Mouse (Mus musculus) embryonic facial prominence, embryonic 13.5 days (tissue): Measurements from ENCODE around the gene Dapk1. TPM values are rescaled to one million over a fixed set of nuclear protein-coding genes. Genes with fewer than 3 reads are reported as not detected.

ENCODE experiments used
- ATAC-seq: fragments of 200-750 bp; cut with Nextera tagmentation; 2 replicates; pipeline ENCODE4 v1.8.0; 2017; ENCODE audit warnings: low read depth; ENCODE audit not compliant: insufficient number of reproducible peaks, insufficient read depth, low FRiP score, low TSS enrichment
- H3K27ac ChIP-seq: fragments of 300-500 bp; sonication (generic); 2 replicates; pipeline ENCODE4 v1.5.1; 2015; ENCODE audit warnings: moderate library complexity, mild to moderate bottlenecking, inconsistent platforms
- H3K27me3 ChIP-seq: fragments of 300-500 bp; sonication (generic); 2 replicates; pipeline ENCODE4 v1.6.1; 2015; ENCODE audit warnings: mild to moderate bottlenecking, inconsistent platforms
- H3K36me3 ChIP-seq: fragments of 300-500 bp; sonication (generic); 2 replicates; pipeline ENCODE4 v1.6.1; 2015; ENCODE audit warnings: mild to moderate bottlenecking, inconsistent platforms
- H3K4me1 ChIP-seq: fragments of 300-500 bp; sonication (generic); 2 replicates; pipeline ENCODE4 v1.6.1; 2015; ENCODE audit warnings: inconsistent platforms
- H3K4me2 ChIP-seq: fragments of 300-500 bp; sonication (generic); 2 replicates; pipeline ENCODE4 v1.6.1; 2015; ENCODE audit warnings: moderate library complexity, mild to moderate bottlenecking, inconsistent platforms
- H3K4me3 ChIP-seq: fragments of 300-500 bp; sonication (generic); 2 replicates; pipeline ENCODE4 v1.5.1; 2015; ENCODE audit warnings: mild to moderate bottlenecking, inconsistent platforms
- H3K9ac ChIP-seq: fragments of 300-500 bp; sonication (generic); 2 replicates; pipeline ENCODE4 v1.6.1; 2015; ENCODE audit warnings: mild to moderate bottlenecking, inconsistent platforms
- H3K9me3 ChIP-seq: fragments of 300-500 bp; sonication (generic); 2 replicates; pipeline ENCODE4 v1.6.1; 2016; ENCODE audit warnings: inconsistent platforms
- WGBS: fragments of 180-500 bp; shearing (Covaris S2); methylation state at CpG from one replicate; pipeline ENCODE4 v1.1.7; 2015; ENCODE audit warnings: mixed read lengths; 5-methylcytosine and 5-hydroxymethylcytosine counted together
- polyA plus RNA-seq: library from polyadenylated mRNA; unstranded; fragments of >200 nt; fragmentation: Nextera tagmentation; extraction: Ambion mirVana; gene quantifications from 2 replicates; pipeline ENCODE4 v1.2.1, GENCODE M21; 2015

Gene Dapk1
- polyA plus RNA-seq, 1 experiment from 2014 or later = 19.2 TPM

DNA sequence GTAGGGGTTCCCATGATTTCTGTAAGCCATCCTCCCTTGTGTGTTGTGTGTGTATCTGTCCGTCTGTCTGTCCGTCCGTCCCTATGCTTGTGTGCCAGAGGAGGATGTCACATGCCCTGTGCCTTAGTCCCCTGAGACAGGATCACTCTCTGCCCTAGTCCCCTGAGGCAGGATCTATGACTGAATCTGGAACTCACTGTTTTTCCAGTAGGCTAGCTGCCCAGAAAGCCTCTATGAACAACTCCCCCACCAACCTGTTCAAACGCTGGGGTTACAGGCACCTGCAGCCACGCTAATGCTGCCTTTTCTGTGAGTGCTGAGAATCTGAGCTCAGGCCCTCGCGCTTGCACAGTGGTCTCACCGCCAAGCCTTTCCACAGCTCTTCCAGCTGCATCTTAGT lies 83.1 kb downstream of the Dapk1 start:
- no peak overlapping the region for H3K4me2 ChIP-seq
- no peak overlapping the region for H3K9ac ChIP-seq
- no peaks in the 10 kb centered on the region for H3K27me3 ChIP-seq
- H3K4me3 ChIP-seq = no peak overlapping the region
- WGBS = 70% methylated on average over 8 of the region's 8 CpGs
- H3K9me3 ChIP-seq = no peaks in the 10 kb centered on the region
- H3K36me3 ChIP-seq = no peaks in the 10 kb centered on the region
- H3K4me1 ChIP-seq = peaks cover 61% of the 10 kb centered on the region
- peak overlapping the region; percentile 73 for H3K27ac ChIP-seq
- 0 out of 2 replicates have a peak, but pooled peaks have one; percentile 54 for ATAC-seq

DNA sequence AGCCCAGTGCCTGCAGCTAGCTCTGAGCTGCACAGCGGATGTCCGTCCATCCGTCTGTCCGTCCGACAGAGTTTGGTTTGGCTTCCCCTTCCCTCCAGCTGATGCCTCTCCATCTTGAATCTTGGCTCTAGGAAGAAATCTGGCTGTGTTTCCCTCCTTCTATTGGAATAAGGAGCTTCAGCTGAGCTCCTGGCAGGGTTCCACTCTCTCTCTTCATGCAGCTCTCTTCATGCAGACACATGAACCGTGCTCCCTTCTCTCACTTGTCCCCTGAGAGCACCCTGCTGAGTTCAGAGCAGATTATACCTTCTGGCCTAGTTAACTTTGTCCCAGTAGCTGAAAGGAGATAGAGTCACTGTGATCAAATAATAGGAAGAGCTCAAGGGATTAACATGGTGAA lies 83.5 kb downstream of the Dapk1 start:
- Histone ChIP-seq H3K36me3 (no peaks in the 10 kb centered on the region), H3K27me3 (no peaks in the 10 kb centered on the region), H3K27ac (peak overlapping the region; percentile 73), H3K9ac (no peak overlapping the region), H3K9me3 (no peaks in the 10 kb centered on the region), H3K4me1 (peaks cover 61% of the 10 kb centered on the region), H3K4me3 (no peak overlapping the region), H3K4me2 (no peak overlapping the region)
- no peak for ATAC-seq
- 65% methylated on average over 6 of the region's 6 CpGs for WGBS

DNA sequence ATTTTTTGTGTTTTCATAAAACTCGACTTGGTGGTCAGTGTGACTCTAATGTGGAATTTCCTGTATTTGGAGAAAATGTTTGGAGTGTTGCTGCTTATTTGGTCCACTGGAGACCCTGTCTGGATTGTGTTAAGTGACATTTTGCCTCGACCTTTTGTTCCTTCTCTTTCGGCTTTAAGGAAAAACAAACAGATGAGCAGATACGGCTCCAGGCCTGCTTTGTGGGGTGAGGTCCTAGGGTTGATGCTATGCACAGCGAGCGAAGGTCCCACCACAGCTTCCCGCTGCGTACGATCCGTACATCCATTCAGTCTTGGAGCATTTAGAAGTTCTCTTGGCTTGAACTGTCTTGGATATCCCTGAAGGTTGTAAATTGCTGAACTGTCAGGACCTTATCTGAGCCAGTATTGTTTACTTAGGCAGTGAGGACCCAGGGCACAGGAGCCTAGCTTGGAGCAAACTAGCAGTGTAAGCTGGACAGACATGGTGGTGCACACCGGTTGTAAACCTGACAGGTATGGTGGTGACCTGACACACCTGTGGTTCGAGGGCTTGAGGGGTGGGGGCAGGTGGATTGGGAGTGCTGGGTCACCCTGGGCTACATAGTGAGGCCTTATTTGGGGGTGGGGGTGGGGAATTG lies 84.4 kb downstream of the Dapk1 start:
- 40% methylated on average over 12 of the region's 12 CpGs for WGBS
- Histone ChIP-seq H3K4me2 (no peak overlapping the region), H3K27me3 (no peaks in the 10 kb centered on the region), H3K27ac (peak overlapping the region; percentile 44; the same call in 1 of the 2 replicates), H3K4me1 (peaks cover 61% of the 10 kb centered on the region), H3K9me3 (no peaks in the 10 kb centered on the region), H3K36me3 (no peaks in the 10 kb centered on the region), H3K9ac (no peak overlapping the region), H3K4me3 (no peak overlapping the region)
- no peak for ATAC-seq

DNA sequence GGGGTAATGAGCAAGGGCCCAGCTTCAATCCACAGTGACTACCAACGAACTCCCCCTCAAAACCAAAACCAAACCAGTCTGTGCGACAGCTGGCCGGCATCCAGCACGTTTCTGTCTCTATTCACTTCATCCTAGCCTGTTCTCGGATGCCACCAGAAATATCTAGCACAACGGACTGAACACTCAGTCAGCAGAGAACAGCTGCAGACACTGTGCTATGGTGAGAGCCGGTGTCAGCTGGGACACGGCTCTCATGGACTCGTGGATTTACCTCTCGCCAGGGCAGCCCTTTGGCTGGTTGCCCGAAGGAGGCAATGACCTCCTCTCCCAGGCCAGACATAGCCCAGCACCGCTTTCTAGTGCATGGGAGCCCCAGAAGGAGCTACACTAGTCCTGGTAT lies 85.2 kb downstream of the Dapk1 start:
- Histone ChIP-seq H3K4me1 (peaks cover 61% of the 10 kb centered on the region), H3K27me3 (no peaks in the 10 kb centered on the region), H3K36me3 (no peaks in the 10 kb centered on the region), H3K4me3 (no peak overlapping the region), H3K9me3 (no peaks in the 10 kb centered on the region), H3K27ac (no peak overlapping the region), H3K4me2 (no peak overlapping the region), H3K9ac (no peak overlapping the region)
- 61% methylated on average over 12 of the region's 12 CpGs for WGBS
- ATAC-seq = no peak

DNA sequence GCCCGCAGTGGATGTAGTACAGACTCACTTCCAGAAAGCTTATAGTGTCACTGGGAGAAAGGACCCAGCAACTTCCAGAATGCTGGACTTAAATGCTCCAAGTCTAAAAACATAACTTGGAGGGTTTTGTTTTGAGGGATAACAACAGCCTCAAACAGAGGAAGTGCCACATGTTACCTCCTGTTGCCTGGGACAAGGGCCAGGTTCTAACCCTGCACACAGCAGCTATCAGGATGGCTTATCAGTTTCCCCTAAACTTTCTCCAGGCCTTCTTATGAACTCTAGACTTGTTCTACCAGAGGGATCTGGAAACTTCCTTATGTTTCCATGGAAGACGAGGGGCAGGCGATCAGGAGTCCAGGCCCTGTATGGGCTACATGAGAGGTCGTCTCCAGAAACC lies 85.7 kb downstream of the Dapk1 start:
- no peak overlapping the region for H3K9ac ChIP-seq
- H3K27me3 ChIP-seq = no peaks in the 10 kb centered on the region
- no peak overlapping the region for H3K4me3 ChIP-seq
- no peak overlapping the region for H3K4me2 ChIP-seq
- no peaks in the 10 kb centered on the region for H3K36me3 ChIP-seq
- 82% methylated on average over 4 of the region's 4 CpGs for WGBS
- peaks cover 61% of the 10 kb centered on the region for H3K4me1 ChIP-seq
- no peaks in the 10 kb centered on the region for H3K9me3 ChIP-seq
- H3K27ac ChIP-seq = no peak overlapping the region
- ATAC-seq = no peak

DNA sequence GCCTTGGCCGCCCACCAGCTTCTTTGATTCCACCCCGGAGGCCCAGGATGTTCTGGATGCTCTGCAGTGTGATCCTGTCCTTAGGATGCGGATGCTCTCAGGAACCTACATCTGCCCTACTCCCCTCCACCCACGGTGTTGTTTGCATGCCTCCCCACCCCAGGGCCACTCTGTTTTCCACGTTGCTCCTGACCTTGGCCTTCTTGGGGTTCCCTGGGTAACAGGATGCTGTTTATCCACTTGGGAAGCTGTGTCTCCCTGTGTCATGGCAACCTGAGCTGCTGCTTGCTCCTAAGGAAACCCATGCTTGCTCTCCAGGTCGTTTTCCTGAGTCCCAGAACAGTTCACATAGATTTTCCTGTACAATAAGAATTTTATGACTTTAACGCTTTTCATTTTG lies 86.1 kb downstream of the Dapk1 start:
- WGBS = 76% methylated on average over 7 of the region's 7 CpGs
- no peak overlapping the region for H3K27ac ChIP-seq
- no peaks in the 10 kb centered on the region for H3K36me3 ChIP-seq
- H3K9me3 ChIP-seq = 0 out of 2 replicates have a peak, but pooled peaks cover under 1% of the 10 kb centered on the region
- no peak overlapping the region for H3K9ac ChIP-seq
- ATAC-seq = no peak
- no peaks in the 10 kb centered on the region for H3K27me3 ChIP-seq
- no peak overlapping the region for H3K4me2 ChIP-seq
- H3K4me3 ChIP-seq = no peak overlapping the region
- H3K4me1 ChIP-seq = peaks cover 61% of the 10 kb centered on the region

DNA sequence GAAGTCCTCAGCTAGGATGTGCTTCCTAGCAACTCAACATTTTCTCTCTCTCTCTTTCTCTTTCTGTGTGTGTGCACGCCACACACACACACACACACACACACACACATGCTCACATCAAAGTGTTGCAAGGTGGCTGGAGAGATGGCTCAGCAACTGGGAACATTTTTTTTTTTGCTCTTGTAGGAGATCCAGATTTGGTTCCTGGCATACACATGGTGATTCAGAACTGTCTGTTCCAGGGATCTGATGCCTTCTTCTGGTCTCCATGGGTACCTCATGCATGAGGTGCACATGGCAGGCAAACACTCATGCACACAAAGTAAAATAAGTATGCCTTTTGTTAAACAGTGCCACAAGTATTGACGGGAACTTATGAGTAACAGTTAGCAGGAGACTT lies 89.2 kb downstream of the Dapk1 start:
- H3K4me3 ChIP-seq = no peak overlapping the region
- H3K9me3 ChIP-seq = 0 out of 2 replicates have a peak, but pooled peaks cover 2% of the 10 kb centered on the region
- no peaks in the 10 kb centered on the region for H3K36me3 ChIP-seq
- no peak overlapping the region for H3K4me2 ChIP-seq
- no peak overlapping the region for H3K27ac ChIP-seq
- no peak overlapping the region for H3K9ac ChIP-seq
- WGBS = 70% methylated on average over 2 of the region's 2 CpGs
- H3K4me1 ChIP-seq = peaks cover 46% of the 10 kb centered on the region
- ATAC-seq = no peak
- H3K27me3 ChIP-seq = no peaks in the 10 kb centered on the region

DNA sequence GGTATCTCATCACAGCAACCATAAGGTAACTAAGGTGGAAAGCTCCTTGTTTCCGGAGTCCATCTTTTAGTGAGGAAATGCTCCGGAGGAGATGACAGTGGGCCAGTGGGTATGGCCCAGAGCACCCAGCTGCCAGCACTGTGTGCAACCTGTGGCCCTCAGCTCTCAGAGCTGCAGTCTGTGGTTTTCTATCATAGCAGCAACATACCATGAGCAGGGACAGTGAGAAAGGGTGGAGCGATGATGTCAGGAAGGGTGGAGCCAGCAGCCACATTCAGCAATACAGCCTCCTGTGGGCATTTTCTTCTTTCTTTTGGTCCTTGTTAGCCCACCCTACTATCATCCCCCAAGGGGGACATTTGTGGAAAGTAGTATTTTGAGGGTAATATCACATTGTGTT lies 90.2 kb downstream of the Dapk1 start:
- WGBS = 89% methylated on average over 3 of the region's 3 CpGs
- no peak overlapping the region for H3K9ac ChIP-seq

DNA sequence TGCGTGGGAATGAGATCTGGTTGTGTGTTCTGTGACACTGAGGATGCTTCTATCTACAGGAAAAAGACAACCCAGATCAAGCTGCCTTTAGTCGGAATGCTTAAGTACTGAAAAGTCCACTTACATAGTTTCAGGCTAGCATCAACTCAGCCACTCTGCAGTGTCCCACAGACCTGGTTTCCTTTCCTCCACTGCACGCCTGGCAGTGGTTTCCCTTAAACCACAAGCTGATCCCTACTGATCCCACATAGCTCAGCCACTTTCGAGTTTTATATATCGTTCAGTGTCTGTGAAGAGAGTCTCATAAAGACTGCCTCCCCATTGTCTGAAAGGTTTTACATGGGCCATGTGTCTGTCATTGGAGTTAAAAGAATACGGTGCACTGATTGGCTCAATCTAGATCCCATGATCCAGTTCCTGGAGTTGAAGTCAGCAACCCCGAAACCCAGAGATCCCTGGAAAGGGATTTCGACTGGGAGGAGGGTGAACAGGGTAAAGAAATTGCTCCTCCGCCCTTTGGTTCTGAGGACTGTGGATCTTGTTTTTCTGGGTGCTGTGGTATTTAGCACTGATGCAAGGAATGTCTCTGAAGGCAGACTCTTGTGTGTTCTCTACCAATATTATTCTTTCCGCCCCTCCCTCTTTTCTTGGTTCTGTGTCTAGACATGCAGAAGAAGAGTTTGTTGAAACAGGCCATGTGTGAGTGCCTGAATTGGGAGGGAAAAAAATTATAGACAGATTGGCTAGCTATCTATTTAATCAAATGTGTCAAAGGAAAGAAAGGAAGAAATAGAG lies 93.6 kb downstream of the Dapk1 start:
- peak overlapping the region; percentile 80 for H3K27ac ChIP-seq
- H3K36me3 ChIP-seq = peaks cover 17% of the 10 kb centered on the region
- H3K9ac ChIP-seq = no peak overlapping the region
- H3K9me3 ChIP-seq = 0 out of 2 replicates have a peak, but pooled peaks cover 2% of the 10 kb centered on the region
- ATAC-seq = no peak; the same call in 1 of the 2 replicates
- peaks cover 21% of the 10 kb centered on the region for H3K4me1 ChIP-seq
- no peak overlapping the region for H3K4me3 ChIP-seq
- H3K4me2 ChIP-seq = no peak overlapping the region
- no peaks in the 10 kb centered on the region for H3K27me3 ChIP-seq
- WGBS = 56% methylated on average over 10 of the region's 10 CpGs

More for the DNA sequence above, 90.2 kb downstream of the Dapk1 start:
- H3K4me1 ChIP-seq = peaks cover 39% of the 10 kb centered on the region
- peaks cover 3% of the 10 kb centered on the region; the same call in 1 of the 2 replicates for H3K36me3 ChIP-seq
- H3K27ac ChIP-seq = no peak overlapping the region
- ATAC-seq = no peak
- no peak overlapping the region for H3K4me3 ChIP-seq
- no peaks in the 10 kb centered on the region for H3K27me3 ChIP-seq
- no peak overlapping the region for H3K4me2 ChIP-seq
- H3K9me3 ChIP-seq = 0 out of 2 replicates have a peak, but pooled peaks cover 2% of the 10 kb centered on the region

DNA sequence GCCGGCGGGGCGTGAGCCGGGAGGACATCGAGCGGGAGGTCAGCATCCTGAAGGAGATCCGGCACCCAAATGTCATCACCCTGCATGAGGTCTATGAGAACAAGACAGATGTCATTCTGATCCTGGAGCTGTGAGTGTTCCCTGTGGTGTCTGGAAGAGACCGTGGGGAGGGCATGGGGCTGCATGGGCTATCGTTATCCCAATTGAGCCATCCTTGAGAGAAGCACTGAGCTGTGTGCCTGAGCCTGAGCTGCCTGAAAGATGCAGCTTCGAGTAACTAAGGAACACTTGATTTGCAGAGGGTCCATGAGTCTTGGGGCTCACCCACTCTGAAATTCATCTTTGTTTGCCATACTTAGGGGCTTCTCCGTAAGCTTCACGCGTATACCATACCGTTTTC lies 94.6 kb downstream of the Dapk1 start:
- no peak for ATAC-seq
- 0 out of 2 replicates have a peak, but pooled peaks cover 2% of the 10 kb centered on the region for H3K9me3 ChIP-seq
- peaks cover 21% of the 10 kb centered on the region for H3K4me1 ChIP-seq
- no peak overlapping the region for H3K9ac ChIP-seq
- H3K27me3 ChIP-seq = no peaks in the 10 kb centered on the region
- 87% methylated on average over 14 of the region's 14 CpGs for WGBS
- H3K4me3 ChIP-seq = no peak overlapping the region
- H3K27ac ChIP-seq = peak overlapping the region; percentile 45
- H3K36me3 ChIP-seq = peaks cover 17% of the 10 kb centered on the region
- no peak overlapping the region for H3K4me2 ChIP-seq

DNA sequence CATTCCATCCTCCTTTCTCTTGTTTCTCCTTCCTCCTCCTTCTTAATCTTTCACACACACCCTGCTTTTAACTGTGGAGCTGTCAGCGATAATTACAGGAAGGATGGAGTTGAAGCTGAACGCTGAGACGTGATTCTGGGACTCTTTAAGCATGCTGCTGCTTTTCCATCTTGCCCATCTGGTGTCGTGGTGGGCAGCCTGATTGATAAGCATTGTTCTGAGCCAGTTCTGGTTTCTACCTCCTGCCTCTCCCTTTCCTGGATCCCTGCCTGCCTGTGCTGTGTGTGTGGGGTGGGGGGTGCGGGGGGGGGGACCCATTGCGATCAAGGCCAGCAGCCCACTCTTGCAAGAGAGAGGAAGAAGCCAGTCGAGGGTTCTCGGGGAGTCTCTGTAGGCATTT lies 95.0 kb downstream of the Dapk1 start:
- Histone ChIP-seq H3K9me3 (0 out of 2 replicates have a peak, but pooled peaks cover 2% of the 10 kb centered on the region), H3K27ac (no peak overlapping the region), H3K4me1 (peaks cover 21% of the 10 kb centered on the region), H3K4me2 (no peak overlapping the region), H3K4me3 (no peak overlapping the region), H3K27me3 (no peaks in the 10 kb centered on the region), H3K36me3 (peaks cover 17% of the 10 kb centered on the region), H3K9ac (no peak overlapping the region)
- no peak for ATAC-seq
- 67% methylated on average over 8 of the region's 8 CpGs for WGBS

DNA sequence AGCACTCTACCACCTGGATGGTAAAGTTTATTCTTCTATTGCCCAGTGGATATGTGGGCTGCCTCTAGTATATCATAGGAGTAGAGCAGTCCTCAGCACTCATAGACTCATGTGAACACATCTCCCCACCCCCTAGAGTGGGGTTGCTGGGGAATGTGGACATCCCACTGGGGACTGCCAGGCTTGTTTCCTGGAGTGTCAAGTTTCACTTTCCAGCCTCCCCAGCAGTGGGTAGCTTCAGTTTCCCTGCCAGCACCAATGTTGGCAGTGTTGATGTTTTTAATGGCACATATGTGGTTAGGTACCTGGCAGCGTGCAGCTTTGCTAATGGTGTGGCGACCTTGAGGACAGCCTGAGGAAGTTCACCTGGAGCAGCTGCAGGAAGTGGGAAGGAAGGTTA lies 96.3 kb downstream of the Dapk1 start:
- H3K36me3 ChIP-seq = peaks cover 23% of the 10 kb centered on the region
- H3K27ac ChIP-seq = no peak overlapping the region
- peaks cover 21% of the 10 kb centered on the region for H3K4me1 ChIP-seq
- H3K9me3 ChIP-seq = 0 out of 2 replicates have a peak, but pooled peaks cover under 1% of the 10 kb centered on the region
- 65% methylated on average over 2 of the region's 2 CpGs for WGBS
- no peaks in the 10 kb centered on the region for H3K27me3 ChIP-seq
- H3K4me3 ChIP-seq = no peak overlapping the region
- no peak for ATAC-seq
- no peak overlapping the region for H3K9ac ChIP-seq
- no peak overlapping the region for H3K4me2 ChIP-seq
